Mouse (Mus musculus) intestine, embryonic 14.5 days (tissue): ENCODE results near the gene Cryba1. TPM values are rescaled to one million over a fixed set of nuclear protein-coding genes. Genes with fewer than 3 reads are reported as not detected.

Source experiments
- ATAC-seq: fragments of 200-750 bp; cut with Nextera tagmentation; replicated peaks from 2 replicates; pipeline ENCODE4 v1.8.0; 2017; ENCODE audit warnings: low read depth, moderate number of reproducible peaks, moderate TSS enrichment, moderate library complexity; ENCODE audit not compliant: low FRiP score, low TSS enrichment
- DNase-seq: peaks from one replicate; pipeline ENCODE4 v3.0.0-alpha.2; 2018; ENCODE audit warnings: low spot score
- H3K27ac ChIP-seq: fragments of 300-500 bp; sonication (generic); 2 replicates; pipeline ENCODE4 v1.5.1; 2014; ENCODE audit warnings: low read depth, mild to moderate bottlenecking, control low read depth
- H3K27me3 ChIP-seq: fragments of 300-500 bp; sonication (generic); replicated peaks from 2 replicates; pipeline ENCODE4 v1.6.1; 2014; ENCODE audit warnings: low read length, control low read depth; ENCODE audit not compliant: control insufficient read depth, insufficient read depth
- H3K36me3 ChIP-seq: fragments of 300-500 bp; sonication (generic); 2 replicates; pipeline ENCODE4 v1.6.1; 2014; ENCODE audit warnings: low read length, control low read depth; ENCODE audit not compliant: control insufficient read depth, insufficient read depth
- H3K4me1 ChIP-seq: fragments of 300-500 bp; sonication (generic); replicated peaks from 2 replicates; pipeline ENCODE4 v1.6.1; 2014; ENCODE audit warnings: low read length, control low read depth, mixed read lengths; ENCODE audit not compliant: control insufficient read depth, insufficient read depth
- H3K4me2 ChIP-seq: fragments of 300-500 bp; sonication (generic); 2 replicates; pipeline ENCODE4 v1.6.1; 2014; ENCODE audit warnings: low read length
- H3K4me3 ChIP-seq: fragments of 300-500 bp; sonication (generic); 2 replicates; pipeline ENCODE4 v1.5.1; 2014; ENCODE audit warnings: low read depth, low read length, control low read depth, mixed read lengths
- H3K9ac ChIP-seq: fragments of 300-500 bp; sonication (generic); 2 replicates; pipeline ENCODE4 v1.6.1; 2014; ENCODE audit warnings: mild to moderate bottlenecking, low read length
- H3K9me3 ChIP-seq: fragments of 300-500 bp; sonication (generic); 2 replicates; pipeline ENCODE4 v1.6.1; 2016; ENCODE audit warnings: low read length, control low read depth; ENCODE audit not compliant: control insufficient read depth
- WGBS: fragments of 180-500 bp; shearing (Covaris S2); extraction: QIAGEN DNeasy Blood & Tissue Kit; methylation state at CpG from one replicate; pipeline ENCODE4 v1.1.7; 2014; 5-methylcytosine and 5-hydroxymethylcytosine counted together
- polyA plus RNA-seq: library from polyadenylated mRNA; unstranded; fragments of >200 nt; fragmentation: Nextera tagmentation; extraction: Ambion mirVana; gene quantifications from 2 replicates; pipeline ENCODE4 v1.2.1, GENCODE M21; 2014

Cryba1 gene
- polyA plus RNA-seq, 1 experiment from 2014 or later = 0.26 TPM

DNA sequence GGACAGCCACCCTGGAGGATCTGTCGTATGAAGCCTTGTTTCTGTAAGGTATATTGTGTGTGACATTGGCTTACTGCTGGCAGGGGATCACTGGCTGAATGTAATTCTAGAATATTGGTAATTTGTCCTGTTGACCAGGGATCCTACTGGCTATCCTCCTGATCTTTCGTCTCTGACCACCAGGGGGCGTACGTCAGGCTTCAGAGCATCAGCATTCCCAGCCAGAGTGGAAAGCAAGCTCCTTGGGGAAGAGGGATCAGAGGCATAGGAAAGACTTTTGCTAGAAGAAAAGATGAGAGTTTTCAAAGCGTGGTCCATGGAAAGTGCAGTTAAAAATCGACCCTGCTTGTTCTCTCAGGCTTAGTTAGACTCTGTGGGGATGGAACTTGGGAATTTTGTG lies 12.2 kb upstream of the Cryba1 start:
- H3K4me1 ChIP-seq = no peaks in the 10 kb centered on the region
- no peak overlapping the region for H3K4me2 ChIP-seq
- no peak overlapping the region for H3K27ac ChIP-seq
- H3K36me3 ChIP-seq = no peaks in the 10 kb centered on the region
- WGBS = under 1% methylated on average over 6 of the region's 6 CpGs
- ATAC-seq (no peak), DNase-seq (peak; percentile 92)
- no peaks in the 10 kb centered on the region for H3K27me3 ChIP-seq
- H3K4me3 ChIP-seq = no peak overlapping the region
- H3K9ac ChIP-seq = no peak overlapping the region
- no peaks in the 10 kb centered on the region for H3K9me3 ChIP-seq

DNA sequence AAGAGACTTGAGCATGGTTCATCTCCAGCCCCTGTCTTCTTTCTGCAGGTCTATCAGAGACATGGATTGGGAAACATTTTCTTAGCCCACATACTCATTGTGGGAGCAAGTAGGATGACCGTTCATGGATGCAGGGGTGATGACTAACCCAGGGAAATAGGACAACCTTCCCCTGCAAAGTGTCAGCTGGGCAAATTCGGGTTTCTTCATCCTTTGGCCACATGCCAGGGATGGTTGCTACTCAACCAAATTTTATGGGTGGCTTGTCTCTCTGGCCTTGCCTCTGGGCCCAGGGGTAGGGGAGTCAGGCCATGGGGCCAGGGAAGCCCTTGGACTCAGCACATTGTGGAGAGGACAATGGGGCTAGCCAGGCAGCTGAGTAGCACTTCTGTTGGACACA lies 3.5 kb upstream of the Cryba1 start:
- Histone ChIP-seq H3K4me3 (no peak overlapping the region), H3K36me3 (no peaks in the 10 kb centered on the region), H3K27me3 (no peaks in the 10 kb centered on the region), H3K4me1 (no peaks in the 10 kb centered on the region), H3K4me2 (no peak overlapping the region), H3K9me3 (no peaks in the 10 kb centered on the region), H3K27ac (no peak overlapping the region), H3K9ac (no peak overlapping the region)
- ATAC-seq (no peak), DNase-seq (no peak)
- 75% methylated on average over 2 of the region's 2 CpGs for WGBS

DNA sequence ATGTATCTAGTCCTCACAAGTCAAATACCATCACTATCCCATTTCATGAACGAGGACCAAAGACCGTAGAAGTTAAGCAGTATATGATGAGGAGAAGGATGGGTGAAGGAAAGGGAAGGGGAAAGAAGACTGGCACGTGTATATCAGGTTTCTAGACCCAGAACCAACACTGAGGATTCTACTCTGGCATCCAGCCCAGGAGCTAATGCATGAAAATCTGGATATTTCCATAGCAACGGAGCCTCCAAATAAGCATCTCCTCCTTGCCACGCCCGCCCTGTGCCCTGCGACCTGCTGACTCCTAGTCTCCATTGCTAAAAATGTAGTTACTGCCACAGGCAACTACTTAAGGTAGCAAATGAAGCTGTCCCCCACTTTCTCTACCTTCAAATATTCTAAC lies 317 bp downstream of the Cryba1 start:
- DNase-seq (no peak), ATAC-seq (no peak)
- Histone ChIP-seq H3K36me3 (no peaks in the 10 kb centered on the region), H3K27me3 (no peaks in the 10 kb centered on the region), H3K9ac (no peak overlapping the region), H3K4me2 (no peak overlapping the region), H3K4me1 (no peaks in the 10 kb centered on the region), H3K9me3 (no peaks in the 10 kb centered on the region), H3K27ac (no peak overlapping the region), H3K4me3 (no peak overlapping the region)
- WGBS = 71% methylated on average over 7 of the region's 7 CpGs

DNA sequence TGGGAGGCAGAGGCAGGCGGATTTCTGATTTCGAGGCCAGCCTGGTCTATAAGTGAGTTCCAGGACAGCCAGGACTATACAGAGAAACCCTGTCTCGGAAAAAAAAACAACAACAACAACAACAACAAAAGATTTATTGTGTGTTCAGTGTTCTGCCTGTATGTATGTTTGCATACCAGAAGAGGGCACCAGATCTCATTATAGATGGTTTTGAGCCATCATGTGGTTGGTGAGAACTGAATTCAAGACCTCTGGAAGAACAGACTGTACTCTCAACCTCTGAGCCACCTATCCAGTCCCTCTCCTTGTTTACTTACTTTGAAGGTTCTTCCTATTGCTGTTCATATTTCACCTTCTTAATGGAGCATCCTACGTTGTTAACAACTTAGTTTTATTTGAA lies 3.7 kb downstream of the Cryba1 start:
- Histone ChIP-seq H3K4me3 (no peak overlapping the region), H3K9me3 (no peaks in the 10 kb centered on the region), H3K4me1 (no peaks in the 10 kb centered on the region), H3K27me3 (no peaks in the 10 kb centered on the region), H3K9ac (no peak overlapping the region), H3K4me2 (no peak overlapping the region), H3K27ac (no peak overlapping the region), H3K36me3 (0 out of 2 replicates have a peak, but pooled peaks cover 8% of the 10 kb centered on the region)
- no peak for ATAC-seq
- DNase-seq = no peak
- 86% methylated on average over 4 of the region's 4 CpGs for WGBS

DNA sequence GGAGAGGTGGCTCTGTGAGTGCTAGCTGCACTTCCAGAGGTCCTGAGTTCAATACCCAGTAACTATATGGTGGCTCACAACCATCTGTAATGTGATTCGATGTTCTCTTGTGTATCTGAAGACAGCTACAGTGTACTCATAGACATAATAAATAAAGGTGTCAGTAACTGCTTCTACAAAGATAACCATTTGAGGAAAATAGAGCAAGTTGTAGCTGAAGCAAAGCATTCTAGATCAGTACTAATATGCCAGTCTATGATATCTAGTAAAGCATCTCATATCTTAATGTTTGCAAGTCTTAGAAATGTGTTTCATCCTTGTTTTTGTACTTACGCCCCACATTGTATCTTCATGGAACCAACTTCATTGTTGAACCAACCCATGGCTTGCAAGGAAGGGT lies 6.0 kb downstream of the Cryba1 start:
- H3K4me2 ChIP-seq = no peak overlapping the region
- no peak overlapping the region for H3K4me3 ChIP-seq
- H3K4me1 ChIP-seq = no peaks in the 10 kb centered on the region
- 97% methylated on average over 2 of the region's 2 CpGs for WGBS
- ATAC-seq (no peak), DNase-seq (no peak)
- H3K9ac ChIP-seq = no peak overlapping the region
- peaks cover 14% of the 10 kb centered on the region; the same call in 1 of the 2 replicates for H3K36me3 ChIP-seq
- H3K27ac ChIP-seq = no peak overlapping the region
- no peaks in the 10 kb centered on the region for H3K9me3 ChIP-seq
- no peaks in the 10 kb centered on the region for H3K27me3 ChIP-seq

DNA sequence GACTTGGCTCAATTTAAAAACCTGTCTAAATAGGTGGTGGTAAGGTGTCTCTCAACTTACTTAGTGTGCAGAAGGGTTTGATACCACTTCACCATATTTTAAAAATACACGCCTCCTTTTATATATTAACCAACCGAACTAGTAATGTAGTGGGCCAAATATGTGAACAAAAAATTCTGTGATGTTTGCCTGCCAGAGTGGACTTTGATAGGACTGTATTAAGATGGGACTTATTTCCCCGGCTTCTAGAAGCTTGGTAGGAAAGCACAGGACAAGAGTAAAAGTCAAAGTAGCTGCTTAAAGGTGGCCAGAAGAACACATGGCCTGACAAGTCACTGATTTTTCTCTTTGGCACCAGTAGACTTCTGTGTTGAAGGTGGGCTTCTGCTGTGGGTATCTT lies 11.3 kb downstream of the Cryba1 start:
- no peak overlapping the region for H3K9ac ChIP-seq
- no peaks in the 10 kb centered on the region for H3K4me1 ChIP-seq
- H3K9me3 ChIP-seq = no peaks in the 10 kb centered on the region
- 90% methylated on average over 3 of the region's 3 CpGs for WGBS
- peaks cover 53% of the 10 kb centered on the region for H3K36me3 ChIP-seq
- no peak overlapping the region for H3K4me3 ChIP-seq
- no peak for ATAC-seq
- H3K4me2 ChIP-seq = no peak overlapping the region
- H3K27me3 ChIP-seq = no peaks in the 10 kb centered on the region
- no peak overlapping the region for H3K27ac ChIP-seq
- no peak for DNase-seq

DNA sequence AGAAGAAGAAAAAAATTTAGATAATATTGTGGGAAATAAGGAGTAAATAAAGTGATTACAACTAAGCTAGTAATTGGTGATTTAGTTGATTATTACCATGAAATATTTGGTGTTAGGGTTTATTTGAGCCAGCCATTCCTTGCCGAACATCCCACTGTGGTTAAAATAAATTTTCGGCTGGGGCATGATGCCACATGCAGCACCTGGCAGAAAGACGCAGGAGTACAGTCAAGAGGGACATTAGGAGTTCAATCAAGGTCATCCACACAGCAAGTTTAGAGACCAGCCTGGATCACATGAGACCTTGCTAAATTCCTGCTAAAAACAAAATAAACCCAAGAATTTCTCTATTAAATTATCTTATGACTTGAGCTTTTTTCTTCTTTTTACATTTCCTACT lies 16.0 kb downstream of the Cryba1 start:
- Histone ChIP-seq H3K4me3 (no peak overlapping the region), H3K9me3 (no peaks in the 10 kb centered on the region), H3K27me3 (no peaks in the 10 kb centered on the region), H3K36me3 (peaks cover 69% of the 10 kb centered on the region), H3K4me2 (no peak overlapping the region), H3K4me1 (no peaks in the 10 kb centered on the region), H3K27ac (no peak overlapping the region), H3K9ac (no peak overlapping the region)
- 69% methylated on average over 3 of the region's 3 CpGs for WGBS
- DNase-seq (no peak), ATAC-seq (no peak)

DNA sequence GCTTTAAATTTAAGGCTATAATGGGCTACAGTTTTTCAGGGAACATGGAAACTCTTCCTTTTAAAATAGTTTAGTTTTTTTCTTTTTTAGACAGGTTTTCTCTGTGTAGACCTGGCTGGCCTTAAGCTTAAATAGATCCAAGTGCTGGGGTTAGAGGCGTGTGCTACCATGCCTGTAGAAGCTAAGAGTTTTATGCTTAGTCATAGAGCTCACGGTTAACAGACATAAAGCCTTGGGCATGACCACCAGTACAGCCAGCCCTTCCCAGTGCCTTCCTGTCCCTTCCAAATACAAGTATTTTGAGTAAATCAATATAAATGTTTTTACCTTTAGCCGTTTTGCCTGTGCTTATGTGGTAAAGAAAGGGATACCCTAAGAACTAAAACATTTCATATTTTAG lies 19.2 kb downstream of the Cryba1 start:
- H3K4me2 ChIP-seq = no peak overlapping the region
- H3K27me3 ChIP-seq = no peaks in the 10 kb centered on the region
- H3K9ac ChIP-seq = no peak overlapping the region
- no peak overlapping the region for H3K4me3 ChIP-seq
- WGBS = 94% methylated on average over 3 of the region's 3 CpGs
- DNase-seq = no peak
- peaks cover 64% of the 10 kb centered on the region for H3K36me3 ChIP-seq
- no peak overlapping the region for H3K27ac ChIP-seq
- no peaks in the 10 kb centered on the region for H3K9me3 ChIP-seq
- no peak for ATAC-seq
- H3K4me1 ChIP-seq = no peaks in the 10 kb centered on the region

DNA sequence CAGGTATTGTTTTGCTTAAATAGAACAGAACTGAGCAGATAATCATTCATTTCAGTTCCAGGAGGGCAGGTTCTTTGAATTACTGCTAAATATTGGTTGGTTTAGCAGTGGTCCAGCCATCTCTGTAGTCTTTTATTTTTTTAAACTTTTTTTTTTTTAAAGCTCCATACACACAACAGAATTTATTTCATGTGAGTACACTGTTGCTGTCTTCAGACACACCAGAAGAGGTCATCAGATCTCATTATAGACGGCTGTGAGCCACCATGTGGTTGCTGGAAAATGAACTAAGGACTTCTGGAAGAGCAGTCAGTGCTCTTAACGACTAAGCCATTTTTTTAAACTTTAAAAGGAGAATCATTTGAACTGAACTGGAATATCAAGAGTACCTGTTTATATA lies 27.9 kb downstream of the Cryba1 start:
- no peak for DNase-seq
- H3K9me3 ChIP-seq = no peaks in the 10 kb centered on the region
- WGBS = 73% methylated on average over 2 of the region's 2 CpGs
- no peak overlapping the region for H3K27ac ChIP-seq
- H3K4me2 ChIP-seq = no peak overlapping the region
- peaks cover 82% of the 10 kb centered on the region for H3K36me3 ChIP-seq
- no peaks in the 10 kb centered on the region for H3K27me3 ChIP-seq
- H3K4me3 ChIP-seq = no peak overlapping the region
- no peak for ATAC-seq
- H3K9ac ChIP-seq = no peak overlapping the region
- H3K4me1 ChIP-seq = no peaks in the 10 kb centered on the region
